Mouse (Mus musculus) yolk sac, embryonic 10.5 days (tissue): ENCODE results near the gene Mcl1.
"Not testable (repeated sequence)": the region's sequence is repeated elsewhere in the genome, so short reads cannot be mapped to it uniquely, and the experiment has no call there.

Experiments
- DNase-seq: peaks from one replicate; pipeline ENCODE4 v3.0.0-alpha.2; 2017; ENCODE audit warnings: low spot score

Gene Mcl1

DNA sequence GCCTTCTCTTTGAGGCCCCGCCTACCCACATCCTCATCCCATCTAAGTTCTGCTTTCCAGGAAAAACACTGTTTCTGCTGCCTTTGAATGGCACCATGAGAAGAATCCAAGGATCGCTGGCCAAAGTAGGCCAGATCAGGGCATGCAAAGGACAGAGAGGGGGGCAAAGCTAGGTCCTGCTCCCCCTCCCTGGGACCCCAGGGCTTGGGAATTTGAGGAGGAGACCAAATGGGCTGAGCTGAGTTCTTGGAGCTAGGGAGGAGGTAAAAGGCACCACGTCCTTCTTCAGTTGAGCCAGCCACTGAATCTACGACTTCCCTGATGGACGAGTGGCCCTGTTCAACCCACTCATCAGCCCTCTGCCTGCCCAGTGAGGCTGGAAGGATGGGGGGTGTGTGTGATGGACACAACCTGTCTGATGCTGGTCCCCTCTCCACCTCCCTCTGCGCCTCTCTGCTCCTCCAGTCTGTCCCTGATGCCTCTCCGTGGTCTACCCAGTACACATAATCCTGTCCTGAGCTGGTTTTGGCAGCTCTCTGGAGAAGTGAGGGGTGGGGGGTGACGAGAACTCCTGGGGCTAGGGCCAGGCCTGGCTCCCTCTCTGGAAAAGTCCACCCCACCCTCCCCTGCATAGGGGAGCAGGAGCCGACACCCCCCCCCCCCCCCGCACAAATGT, 28.0 kb downstream of the Mcl1 start:
- DNase-seq = no peak

DNA sequence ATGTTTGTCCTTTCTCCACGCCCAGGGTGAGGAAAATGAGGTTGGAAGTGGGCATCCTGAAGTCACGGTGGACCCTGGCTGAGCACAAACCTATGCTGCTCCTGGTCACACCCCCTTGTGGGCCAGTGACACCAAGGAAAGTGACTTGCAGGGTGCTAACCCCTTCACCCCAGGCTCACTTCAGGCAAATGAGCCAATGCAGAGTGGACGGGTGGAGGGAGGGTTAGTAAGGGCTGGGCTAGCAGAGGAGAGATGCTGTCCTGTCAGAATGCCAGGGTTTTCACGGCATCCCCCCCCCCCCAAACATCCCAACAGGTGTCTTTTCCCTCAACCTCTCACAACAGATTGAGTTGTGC, 28.6 kb downstream of the Mcl1 start:
- DNase-seq = no peak

DNA sequence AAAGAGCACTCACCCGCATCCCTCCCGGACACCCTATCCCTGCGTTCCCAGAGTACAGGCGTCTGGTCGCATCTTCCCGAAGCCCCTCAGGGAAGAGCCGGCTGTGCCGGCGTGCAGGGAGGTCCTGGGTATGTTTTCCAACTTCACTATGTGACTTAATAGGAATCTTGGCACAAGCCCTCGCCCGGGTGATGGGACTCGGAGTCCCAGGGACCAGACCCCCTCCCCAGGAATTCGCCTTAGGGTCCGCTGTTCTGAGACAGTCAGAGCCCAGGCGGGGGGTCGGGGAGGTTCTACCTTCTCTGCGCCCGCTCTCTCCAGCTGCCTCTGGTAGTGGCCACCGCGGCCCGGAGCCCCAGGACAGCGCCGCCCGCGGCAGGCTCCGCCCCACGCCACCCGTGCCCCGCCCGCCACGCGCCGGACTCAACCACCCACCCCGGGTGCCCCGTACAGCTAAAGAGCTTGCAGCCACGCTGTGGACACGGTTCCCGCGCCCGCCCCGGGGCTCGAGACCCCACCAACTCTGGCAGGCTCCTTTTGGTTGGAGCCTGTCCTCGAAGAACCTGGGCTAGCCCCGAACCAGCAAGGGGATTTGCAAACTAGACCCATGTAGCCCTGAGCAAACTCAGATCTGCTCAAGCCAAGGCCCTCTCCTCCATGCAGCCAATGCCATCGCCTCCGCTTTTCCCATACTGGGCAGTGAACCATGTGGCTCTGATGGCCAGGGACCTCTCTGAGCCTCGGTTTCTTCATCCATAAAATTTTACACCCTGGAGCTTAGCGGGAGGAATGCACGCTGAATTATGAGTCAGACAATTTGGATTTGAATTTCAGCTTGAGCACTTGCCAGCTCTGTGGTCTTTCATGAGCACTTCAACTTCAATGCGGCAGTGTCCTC, 29.2 kb downstream of the Mcl1 start, which contains the start of gene Adamtsl4:
Adamtsl4 (minus strand) TSS at position 394 of the 898 bp plus-strand sequence.
- DNase-seq = no peak

DNA sequence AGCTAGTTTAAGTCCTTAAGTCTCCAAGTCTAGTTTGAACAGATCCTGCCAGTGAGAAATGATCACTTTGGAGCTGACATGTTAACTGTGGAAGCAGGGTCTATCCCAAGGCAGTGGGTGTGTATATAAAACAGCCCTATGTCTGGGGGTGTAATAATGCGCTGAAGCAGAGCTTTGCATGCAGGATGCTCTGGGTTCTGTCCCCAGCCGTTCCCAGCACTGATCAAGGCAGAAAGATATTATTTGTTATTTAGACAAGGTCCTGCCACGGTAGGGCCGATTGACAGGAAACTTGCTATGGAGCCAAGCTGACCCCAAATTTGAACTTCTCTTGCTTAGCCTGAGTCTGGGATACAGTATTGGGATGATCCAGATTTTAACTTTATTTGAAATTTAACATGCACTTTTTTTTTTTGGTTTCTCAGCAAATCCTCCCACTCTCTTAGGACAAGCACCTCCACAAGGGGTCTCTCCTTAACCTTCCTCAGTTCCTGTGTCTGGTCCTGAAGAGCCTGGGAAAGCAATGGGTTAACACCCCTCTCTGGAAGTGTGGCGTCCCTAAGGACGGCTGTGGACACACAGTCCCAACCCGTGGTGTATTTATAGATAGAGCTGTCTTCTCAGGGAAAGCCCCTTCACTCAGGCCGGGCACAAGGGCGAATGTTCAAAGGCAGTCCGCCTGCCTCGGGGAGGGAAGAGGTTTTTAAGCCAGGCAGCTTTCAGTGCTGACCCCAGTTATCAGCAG, 30.8 kb downstream of the Mcl1 start:
- no peak for DNase-seq

DNA sequence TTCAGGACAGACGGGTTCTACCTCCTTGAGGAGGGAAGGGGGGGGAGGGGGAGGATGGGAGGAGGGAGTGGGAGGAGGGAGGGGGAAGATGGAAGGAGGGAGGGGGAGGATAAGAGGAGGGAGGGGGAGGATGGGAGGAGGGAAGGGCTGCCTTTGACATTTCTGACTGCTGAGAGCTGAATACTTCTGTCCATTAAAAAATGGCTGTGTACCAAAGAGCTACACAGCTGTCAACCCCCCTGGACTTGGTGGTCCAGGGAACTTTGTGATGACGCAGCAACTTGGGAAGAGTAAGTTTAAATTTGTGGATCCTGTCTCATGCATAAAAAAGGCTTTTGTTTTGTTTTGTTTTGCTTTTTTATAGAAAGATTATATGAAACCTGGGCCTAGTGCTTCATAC, 31.4 kb downstream of the Mcl1 start:
- DNase-seq = no peak

DNA sequence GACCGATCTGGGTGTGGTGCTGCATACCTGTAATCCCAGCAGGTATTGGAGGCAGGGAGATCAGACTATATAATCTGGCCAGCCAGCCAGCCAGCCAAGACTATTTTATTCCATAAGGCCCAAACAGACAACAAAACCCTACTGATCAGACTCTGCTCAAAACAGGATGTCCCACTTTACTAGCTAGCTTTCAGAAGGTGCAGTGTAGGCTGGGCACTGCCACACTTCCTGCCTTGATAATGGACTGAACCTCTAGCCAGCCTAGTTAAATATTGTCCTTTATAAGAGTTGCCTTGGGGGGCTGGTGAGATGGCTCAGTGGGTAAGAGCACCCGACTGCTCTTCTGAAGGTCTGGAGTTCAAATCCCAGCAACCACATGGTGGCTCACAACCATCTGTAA, 32.0 kb downstream of the Mcl1 start:
- not testable (repeated sequence) for DNase-seq

DNA sequence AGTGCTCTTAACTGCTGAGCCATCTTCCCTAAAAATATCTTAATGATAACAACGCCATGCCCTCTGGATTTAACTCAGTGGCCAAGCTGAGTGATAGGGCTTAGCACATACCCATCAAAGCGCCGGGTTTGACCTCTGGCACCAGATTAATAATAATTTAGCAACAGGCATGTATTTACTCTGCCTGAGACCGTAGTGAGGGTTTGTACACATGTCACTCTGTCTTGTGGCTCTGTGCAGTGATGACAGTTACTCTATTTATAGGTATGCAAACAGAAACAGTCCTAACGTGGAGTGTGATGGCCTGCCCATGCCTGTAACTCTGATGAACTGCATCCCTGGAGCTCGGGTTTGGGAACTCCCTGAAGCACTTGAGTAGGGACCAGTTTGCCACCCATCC, 34.1 kb downstream of the Mcl1 start:
- no peak for DNase-seq

DNA sequence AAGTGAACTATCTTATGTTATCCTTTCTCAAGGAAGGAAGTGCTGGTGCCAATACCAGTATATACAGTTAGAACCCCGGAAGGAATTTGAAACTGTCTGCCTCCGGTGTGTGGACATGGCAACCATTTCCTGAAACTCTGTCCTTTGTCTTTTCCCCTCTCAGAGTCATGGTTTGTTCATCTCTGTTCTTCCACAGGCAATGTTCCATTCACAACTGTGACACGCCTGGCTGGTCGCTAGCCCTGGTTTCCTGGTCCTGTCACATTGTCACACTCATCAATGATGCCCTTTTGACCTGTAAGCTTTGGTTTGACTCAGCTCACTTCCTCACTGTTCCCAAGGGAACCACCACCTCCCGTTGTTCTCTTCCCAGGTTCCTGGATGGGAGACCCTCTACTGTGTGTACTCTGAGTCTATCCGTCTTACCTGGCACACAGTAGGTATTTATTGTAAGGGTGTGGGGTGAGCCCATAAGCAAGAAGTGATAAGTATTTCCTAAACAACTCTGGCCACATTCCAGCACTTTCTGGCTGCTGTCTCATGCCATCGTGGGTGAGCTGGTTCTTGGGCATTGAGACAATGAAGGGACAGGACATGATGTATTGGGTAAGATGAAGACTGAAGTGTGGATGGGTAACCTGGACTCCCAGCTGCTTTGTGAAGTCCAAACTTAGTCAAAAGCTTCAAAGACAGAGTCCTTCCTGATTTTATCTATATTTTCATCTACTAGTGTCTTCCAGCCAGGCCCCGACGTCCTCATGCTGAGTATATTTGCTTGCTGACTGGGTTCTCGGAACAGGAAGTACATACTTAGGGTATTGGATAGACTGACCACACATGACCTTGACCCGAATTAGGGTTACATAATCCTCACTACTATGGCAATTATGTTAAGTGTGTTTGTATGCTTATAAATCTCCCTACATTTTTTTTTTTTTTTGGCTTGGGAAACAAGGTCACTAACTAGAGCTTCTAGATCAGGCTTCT, 35.5 kb downstream of the Mcl1 start:
- DNase-seq = no peak

DNA sequence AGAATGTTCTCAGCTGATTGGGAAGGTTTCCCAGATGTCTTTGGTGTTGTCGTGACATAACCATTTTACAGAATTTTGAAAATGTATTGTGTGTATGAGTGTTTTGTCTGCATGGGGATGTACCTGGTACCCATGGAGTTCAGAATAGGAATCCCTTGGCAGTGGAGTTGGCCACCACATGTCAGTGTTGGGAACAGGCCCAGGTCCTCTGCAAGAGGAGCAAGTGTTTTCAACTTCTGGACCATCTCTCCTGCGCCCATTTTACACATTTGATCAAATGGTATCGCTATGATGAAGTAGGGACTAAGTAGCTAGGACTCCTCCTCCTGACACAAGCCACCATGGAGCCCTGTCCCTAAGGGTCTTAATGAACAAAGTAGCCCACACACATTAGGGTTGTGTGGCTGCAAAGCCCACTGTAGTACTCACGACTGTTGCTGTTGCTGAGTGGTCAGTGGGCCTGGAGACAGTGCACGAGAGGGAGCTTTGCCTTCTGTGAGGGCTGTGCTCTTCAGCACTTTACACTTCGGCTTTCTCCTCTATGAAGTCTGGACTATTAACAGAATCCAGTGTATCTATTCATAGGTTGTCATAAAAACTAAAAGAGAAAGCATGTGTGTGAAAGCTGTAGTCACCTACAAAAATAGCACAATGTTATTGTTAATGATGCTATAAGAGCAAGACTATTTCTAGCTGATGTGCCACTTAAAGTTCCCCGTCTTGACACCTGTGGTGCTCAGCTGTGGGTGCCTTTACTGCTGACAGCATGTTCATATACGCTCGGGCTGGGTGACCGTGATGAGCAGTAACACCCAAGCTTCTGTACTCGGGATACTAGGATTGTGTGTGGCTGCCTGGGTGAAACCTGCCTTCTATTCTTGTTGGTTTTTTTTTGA, 36.5 kb downstream of the Mcl1 start:
- DNase-seq = no peak

DNA sequence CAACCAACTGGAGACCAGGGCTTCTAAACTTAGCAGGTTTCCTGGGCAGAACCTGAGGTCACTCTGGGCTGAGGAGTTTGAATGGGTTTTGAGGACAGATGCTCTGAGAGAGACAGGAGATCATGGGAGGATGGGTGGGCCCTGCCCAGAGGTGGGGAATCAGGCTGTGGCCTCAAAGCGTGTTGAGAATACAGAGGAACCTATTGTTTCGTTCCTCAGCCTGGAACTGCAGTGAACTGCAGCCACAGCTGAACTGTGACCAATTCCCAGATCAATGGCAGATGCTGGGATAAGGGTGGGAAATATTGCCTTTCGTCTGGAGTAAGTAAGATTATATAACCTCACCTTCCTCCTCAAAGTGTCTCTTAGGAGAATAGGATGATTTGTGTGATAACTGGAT, 37.2 kb downstream of the Mcl1 start:
- DNase-seq = no peak

DNA sequence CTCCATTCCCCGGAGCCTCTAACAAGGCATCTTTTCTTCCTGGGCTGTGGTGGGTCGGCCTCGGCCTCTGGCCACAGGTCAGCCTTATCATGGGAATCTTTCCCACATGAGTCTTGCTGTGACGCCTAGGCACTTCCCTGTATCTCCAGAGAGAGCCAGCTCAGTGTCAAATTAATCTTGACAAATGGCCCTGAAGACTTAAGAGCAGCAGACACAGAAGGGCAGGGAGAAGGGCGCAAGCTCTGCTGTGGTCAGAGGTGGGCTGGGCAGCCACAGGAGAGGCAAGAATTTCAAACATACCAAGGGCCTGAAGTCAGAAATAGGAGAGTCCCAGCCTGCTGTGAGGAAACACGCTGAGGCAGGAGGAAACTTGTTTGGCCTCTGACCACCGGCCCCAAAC, 37.8 kb downstream of the Mcl1 start:
- DNase-seq = peak; percentile 81

DNA sequence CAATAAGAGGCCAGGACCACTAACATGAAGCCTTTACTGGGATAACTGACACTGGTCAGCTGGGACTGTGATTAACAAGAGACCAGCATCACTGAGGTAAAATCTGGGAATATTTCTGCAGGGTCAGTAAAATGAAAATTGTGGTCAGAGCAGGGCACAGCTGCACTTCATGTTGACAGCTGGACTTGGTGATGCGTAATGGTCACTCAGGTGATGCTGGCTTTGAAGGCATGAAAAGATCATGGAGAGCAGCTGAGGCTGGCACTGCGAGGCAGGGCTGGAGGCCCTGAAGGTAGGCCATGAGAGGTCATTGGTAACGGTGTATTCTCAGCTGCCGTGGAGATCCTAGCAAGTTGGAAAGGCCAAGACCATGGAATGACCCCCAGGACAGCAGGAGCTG, 39.7 kb downstream of the Mcl1 start:
- no peak for DNase-seq

DNA sequence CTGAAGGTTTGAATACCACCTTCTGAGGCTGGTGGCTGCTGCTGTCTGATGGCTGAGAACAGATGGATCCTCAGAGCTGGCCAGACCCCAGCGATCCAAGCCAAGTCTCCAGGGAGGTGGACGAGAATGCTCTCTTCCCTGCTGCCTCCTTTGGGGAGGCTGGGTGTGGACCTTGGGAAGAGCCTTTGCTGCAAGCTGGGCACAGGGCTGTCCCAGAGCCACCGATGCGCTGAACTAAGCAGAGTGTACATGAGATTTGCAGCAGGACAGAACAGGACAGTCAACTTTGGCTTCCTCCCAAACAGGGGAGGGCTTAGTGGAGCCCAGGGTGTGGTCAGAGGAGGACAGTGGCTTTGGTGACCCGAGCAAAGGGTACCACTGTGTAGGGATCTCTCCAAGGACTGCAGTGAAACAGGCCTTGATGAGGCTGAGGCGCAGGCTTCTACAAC, 41.7 kb downstream of the Mcl1 start:
- no peak for DNase-seq

DNA sequence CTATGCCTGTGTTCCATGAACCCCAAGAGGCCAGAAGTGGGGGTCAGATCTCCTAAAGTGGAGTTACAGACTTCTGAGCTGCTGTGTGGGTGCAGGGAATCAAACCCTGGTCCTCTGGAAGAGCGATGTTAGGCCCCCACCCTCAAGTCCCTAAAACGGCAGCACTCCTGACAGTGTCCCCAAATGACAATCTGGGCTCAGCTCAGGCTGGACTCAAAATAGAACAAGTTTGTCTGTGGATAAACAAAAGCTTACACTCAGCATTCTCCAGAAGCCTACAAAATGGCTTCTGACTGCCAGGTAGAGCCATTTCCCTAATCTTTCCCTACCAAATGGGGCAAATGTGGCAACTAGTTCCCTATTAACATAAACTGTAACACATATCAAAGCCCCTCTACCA, 42.5 kb downstream of the Mcl1 start:
- DNase-seq = no peak

DNA sequence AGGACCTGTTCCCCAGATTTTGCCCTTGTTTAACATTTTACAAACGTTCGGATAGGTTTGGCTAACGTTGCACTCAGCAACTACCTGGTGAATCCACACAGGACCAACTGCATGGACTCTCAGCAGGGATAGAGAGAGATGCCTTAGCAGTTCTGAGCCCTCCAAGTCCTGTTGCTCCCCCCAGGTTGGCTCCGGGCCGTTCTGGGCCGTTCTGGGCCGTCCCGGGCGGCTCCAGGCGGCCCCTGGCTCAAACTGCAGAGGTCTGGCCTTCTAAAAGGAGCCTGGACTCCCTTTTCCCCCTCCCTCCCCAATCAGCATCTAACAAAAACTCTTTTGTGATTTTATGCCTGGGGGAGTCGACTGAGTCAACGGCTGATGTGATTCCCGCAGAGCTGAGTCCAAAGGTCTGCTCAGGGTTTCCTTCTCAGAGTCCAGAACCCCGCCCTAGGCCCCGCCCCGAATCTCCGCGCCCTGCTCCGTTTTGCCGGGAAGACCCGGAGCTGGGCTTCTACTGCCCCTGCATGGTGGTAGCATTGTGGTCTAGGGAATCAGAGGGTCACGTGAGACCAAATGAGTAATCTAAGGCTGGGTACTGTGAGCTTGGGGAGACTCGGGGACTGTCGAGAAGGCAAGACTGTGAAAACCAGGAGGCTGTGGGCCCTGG, 43.4 kb downstream of the Mcl1 start:
- peak; percentile 92 for DNase-seq

DNA sequence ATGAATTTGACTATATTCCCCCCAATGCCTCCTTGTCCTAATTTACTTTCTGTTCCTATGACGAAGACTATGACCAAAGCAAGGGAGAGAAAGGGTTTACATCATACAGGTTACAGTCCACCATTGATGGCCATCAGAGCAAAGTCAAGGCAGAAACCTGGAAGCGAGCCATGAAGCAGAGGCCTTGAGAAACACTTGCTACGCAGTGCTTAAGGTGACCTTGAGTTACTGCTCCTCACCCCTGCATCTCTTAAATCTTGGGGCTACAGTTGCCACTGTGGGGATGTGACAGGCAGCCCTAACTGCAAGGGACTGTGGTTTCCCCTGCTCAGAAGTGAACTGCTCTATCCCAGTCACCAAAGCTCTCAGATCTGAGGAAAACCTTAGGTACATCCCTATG, 44.7 kb downstream of the Mcl1 start:
- DNase-seq = no peak

DNA sequence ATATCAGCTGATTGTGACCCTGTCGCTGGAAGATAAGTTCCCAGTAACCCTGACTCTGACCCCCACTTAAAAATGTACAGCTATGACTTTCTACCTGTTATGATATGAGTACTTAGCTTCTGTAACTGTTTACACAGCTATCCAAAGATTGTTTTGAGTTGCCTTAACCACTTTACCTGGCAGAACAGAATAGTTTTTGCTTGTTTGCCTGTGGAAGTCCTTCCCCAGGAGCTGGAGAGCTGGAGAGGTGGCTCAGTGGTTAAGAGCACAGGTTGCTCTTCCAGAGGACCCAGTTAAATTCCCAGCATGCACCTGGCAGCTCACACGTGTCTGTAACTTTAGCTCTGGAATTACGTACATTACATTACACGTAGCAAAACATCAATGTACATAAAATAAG, 46.0 kb downstream of the Mcl1 start:
- DNase-seq = no peak

DNA sequence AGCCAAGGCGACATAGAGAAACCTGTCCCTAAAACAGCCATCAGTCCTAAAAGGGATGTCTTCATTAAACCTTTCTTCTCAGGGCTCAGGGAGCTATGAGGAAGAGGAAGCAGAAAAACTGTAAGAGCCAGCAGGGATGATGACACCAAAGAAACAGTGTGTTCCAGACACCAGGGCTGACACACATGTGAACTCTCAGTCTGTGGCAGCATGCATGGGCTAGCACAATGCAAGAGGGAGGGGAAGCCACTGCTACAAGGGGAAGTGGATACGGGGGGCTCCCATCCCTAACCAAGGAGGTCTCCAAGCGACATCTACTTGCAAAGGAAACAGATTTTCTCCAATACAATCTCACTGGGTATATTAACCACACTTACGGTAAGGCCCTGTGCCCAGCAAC, 47.7 kb downstream of the Mcl1 start:
- no peak for DNase-seq

DNA sequence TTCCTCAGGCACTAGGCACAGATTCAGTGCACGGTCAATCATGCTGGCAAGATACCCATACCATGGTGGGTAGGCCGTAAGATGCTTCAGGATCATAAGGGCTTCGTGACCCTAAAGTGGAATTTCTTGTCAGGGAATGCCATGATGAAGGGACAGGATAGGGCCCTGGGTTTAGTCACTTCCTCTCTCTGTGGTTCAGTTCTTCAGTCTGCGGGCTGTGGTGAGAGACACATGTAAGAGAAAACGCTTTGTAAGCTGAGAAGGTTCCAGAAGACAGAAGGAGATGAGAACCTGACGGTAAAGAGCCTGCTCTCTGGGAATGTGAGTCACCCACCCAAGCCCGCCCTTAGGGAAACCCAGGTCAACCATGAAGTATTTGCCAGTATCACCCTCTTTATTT, 48.9 kb downstream of the Mcl1 start:
- no peak for DNase-seq

DNA sequence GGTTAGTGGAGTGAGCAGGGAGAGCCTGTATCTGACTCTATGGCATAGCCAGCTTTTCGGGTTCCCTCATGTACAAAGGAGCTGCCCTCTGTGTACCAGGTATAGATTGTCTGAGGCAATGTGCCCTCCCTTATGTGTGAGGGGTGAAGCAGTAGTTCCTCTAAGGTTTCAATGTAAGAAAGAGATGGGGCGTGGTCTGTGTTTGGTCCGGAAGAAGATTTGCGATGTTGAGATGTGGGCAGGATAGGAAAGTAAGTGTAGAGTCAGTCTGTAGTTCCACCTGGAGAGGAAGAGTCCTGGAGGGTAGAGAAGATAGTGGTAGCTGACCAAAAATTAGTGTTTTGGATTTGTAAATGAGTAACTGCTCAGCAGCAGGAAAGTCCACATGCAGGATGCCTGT, 50.5 kb downstream of the Mcl1 start:
- DNase-seq = no peak
